Mouse (Mus musculus) embryonic facial prominence, embryonic 10.5 days (tissue): ENCODE data around the gene Skint5. TPM values are rescaled to one million over a fixed set of nuclear protein-coding genes. Genes with fewer than 3 reads are reported as not detected.
"Not testable (repeated sequence)": the region's sequence is repeated elsewhere in the genome, so short reads cannot be mapped to it uniquely, and the experiment has no call there.

Experiments used
- DNase-seq: peaks from one replicate; pipeline ENCODE4 v3.0.0-alpha.2; 2017; ENCODE audit warnings: low spot score
- H3K27ac ChIP-seq: fragments of 300-500 bp; sonication (generic); replicated peaks from 2 replicates; pipeline ENCODE4 v1.5.1; 2016; ENCODE audit warnings: mild to moderate bottlenecking
- H3K27me3 ChIP-seq: fragments of 300-500 bp; sonication (generic); replicated peaks from 2 replicates; pipeline ENCODE4 v1.6.1; 2016; ENCODE audit warnings: low read depth, mild to moderate bottlenecking; ENCODE audit not compliant: poor library complexity, severe bottlenecking
- H3K36me3 ChIP-seq: fragments of 300-500 bp; sonication (generic); replicated peaks from 2 replicates; pipeline ENCODE4 v1.6.1; 2016; ENCODE audit warnings: mild to moderate bottlenecking, moderate library complexity
- H3K4me1 ChIP-seq: fragments of 300-500 bp; sonication (generic); 2 replicates; pipeline ENCODE4 v1.6.1; 2016
- H3K4me3 ChIP-seq: fragments of 300-500 bp; sonication (generic); 2 replicates; pipeline ENCODE4 v1.5.1; 2016; ENCODE audit warnings: mild to moderate bottlenecking, moderate library complexity
- H3K9me3 ChIP-seq: fragments of 300-500 bp; sonication (generic); 2 replicates; pipeline ENCODE4 v1.6.1; 2016; ENCODE audit warnings: mild to moderate bottlenecking
- WGBS: fragments of 180-500 bp; shearing (Covaris S2); methylation state at CpG from one replicate; pipeline ENCODE4 v1.1.7; 2016; 5-methylcytosine and 5-hydroxymethylcytosine counted together
- polyA plus RNA-seq: library from polyadenylated mRNA; unstranded; fragments of >200 nt; fragmentation: Nextera tagmentation; extraction: Ambion mirVana; gene quantifications from 2 replicates; pipeline ENCODE4 v1.2.1, GENCODE M21; 2016

The Skint5 gene
- not detected in 2 replicates for polyA plus RNA-seq

DNA sequence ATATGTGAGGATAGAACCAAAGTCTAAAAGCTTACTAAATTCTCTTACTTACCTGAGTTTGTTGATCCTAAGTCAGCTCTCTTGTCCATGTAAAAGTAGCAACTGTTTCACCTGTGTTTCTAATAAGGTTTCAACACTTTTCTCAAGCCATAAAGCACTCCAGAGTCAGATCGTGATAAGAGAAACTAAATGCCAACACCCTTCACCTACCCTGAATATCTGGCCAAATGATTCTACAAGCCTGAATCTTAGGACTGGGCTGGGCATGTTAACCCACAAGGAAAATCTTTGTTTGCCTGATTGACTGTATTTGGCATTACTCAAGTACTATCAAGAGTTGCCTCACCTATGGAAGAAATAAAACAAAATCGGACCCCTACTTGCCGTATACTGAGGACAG lies at the start of gene Skint5:
TSS of gene Skint5 (minus strand) at position 101 of the 400 bp plus-strand sequence.
- DNase-seq = no peak
- Histone ChIP-seq H3K27me3 (no peaks in the 10 kb centered on the region), H3K4me1 (no peaks in the 10 kb centered on the region), H3K4me3 (no peak within 1 kb of the TSS), H3K27ac (no peak within 1 kb of the TSS), H3K9me3 (peaks cover 15% of the 10 kb centered on the region), H3K36me3 (no peaks in the 10 kb centered on the region)
- WGBS = 91% methylated on average over 3 of the region's 3 CpGs

DNA sequence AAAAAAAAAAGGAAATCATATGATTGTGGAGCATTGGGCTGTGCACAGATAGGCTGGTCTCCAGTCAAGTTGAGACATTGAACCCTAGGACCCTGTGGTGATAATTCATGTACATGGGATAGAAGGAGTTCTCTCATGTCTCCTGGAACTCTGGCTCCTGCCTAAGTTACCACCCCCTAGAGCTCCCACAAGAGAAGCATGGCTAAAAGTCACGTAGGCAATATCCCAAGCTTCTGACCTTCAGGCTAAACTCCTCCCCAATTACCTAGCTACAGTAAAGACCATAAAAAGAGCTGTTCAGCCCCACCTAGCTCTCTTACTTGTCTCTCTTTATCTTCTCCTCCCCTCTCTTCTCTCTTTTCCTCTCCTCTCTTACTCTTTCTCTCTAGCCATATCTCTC lies 42.0 kb downstream of the Skint5 start:
- no peak overlapping the region for H3K4me3 ChIP-seq
- 69% methylated on average over 1 of the region's 1 CpGs for WGBS
- H3K9me3 ChIP-seq = peaks cover 39% of the 10 kb centered on the region
- no peak for DNase-seq
- no peaks in the 10 kb centered on the region for H3K4me1 ChIP-seq
- H3K27me3 ChIP-seq = no peaks in the 10 kb centered on the region
- no peaks in the 10 kb centered on the region for H3K36me3 ChIP-seq
- no peak overlapping the region for H3K27ac ChIP-seq

DNA sequence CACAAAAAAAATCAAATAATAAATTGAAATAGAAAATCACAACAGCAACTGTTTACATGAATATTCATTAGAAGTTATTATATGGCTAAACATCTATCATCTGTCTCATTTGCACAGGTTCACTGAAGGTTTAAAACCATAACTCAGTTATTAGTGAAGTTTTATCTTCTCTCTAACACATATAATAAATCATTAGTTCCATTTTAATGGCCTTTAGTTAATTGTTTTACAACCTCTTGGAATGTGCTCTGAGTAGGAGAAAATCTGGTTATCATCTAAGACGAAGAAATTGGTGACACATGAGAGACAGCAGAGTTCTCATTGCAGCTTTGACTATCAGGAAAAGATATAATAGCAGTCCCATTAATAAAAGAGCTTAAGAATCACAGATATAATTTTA lies 235.1 kb downstream of the Skint5 start:
- WGBS = 80% methylated on average over 1 of the region's 1 CpGs
- H3K27ac ChIP-seq = no peak overlapping the region

DNA sequence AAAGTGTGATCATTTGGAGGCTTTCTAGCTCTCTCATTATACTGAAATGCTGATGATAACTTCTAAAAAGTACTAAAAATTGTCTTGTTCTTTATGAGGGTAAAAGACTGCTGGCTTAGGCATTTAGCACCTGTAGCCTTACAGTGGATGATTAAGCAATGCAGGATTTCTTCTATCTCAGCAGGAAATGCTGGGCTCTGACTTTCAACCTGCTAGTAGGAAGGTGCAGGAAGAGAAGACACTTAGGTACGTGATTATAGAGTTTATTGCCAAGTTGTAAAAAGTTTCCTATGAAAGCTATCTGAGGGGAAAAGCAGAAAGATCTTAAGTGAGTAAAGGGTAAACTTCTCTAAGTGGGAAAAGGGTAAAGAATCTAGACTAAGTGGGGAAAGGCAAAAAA lies 235.6 kb downstream of the Skint5 start:
- Histone ChIP-seq H3K36me3 (no peaks in the 10 kb centered on the region), H3K9me3 (peaks cover 17% of the 10 kb centered on the region; the same call in 1 of the 2 replicates), H3K4me3 (no peak overlapping the region), H3K27ac (no peak overlapping the region), H3K27me3 (no peaks in the 10 kb centered on the region), H3K4me1 (no peaks in the 10 kb centered on the region)
- WGBS = 70% methylated on average over 1 of the region's 1 CpGs
- DNase-seq = no peak

More for the DNA sequence above, 235.1 kb downstream of the Skint5 start:
- peaks cover 16% of the 10 kb centered on the region; the same call in 1 of the 2 replicates for H3K9me3 ChIP-seq
- no peak for DNase-seq
- H3K36me3 ChIP-seq = no peaks in the 10 kb centered on the region
- no peak overlapping the region for H3K4me3 ChIP-seq
- H3K4me1 ChIP-seq = no peaks in the 10 kb centered on the region
- H3K27me3 ChIP-seq = no peaks in the 10 kb centered on the region

DNA sequence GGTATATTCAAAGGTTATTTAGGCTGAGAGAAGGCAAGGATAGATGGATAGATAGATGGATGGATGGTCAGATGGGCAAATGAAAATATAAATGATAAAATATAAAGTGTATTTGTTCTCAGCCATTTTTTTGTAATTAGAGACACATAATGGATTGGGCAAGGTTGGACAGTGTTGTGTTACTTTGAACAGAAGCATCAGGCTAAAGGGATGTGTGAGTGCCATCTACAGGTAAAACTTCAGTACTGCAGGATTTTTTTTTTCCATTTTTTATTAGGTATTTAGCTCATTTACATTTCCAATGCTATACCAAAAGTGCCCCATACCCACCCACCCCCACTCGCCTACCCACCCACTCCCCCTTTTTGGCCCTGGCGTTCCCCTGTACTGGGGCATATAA lies 551.1 kb downstream of the Skint5 start:
- H3K36me3 ChIP-seq, H3K27ac ChIP-seq, H3K4me1 ChIP-seq, DNase-seq, H3K27me3 ChIP-seq, H3K4me3 ChIP-seq: not testable (repeated sequence)
- H3K9me3 ChIP-seq = peaks cover 44% of the 10 kb centered on the region
- WGBS = 77% methylated on average over 2 of the region's 2 CpGs

Other genes starting within 250 kb of the Skint5 start
- gene Skint11, start 163.9 kb upstream of the Skint5 start, polyA plus RNA-seq = not detected in 2 replicates